Mouse (Mus musculus) fat pad, adult 2 months (tissue): ENCODE results near the gene Nr2c1.

Source experiments
- DNase-seq: peaks from one replicate; pipeline ENCODE4 v3.0.0-alpha.2; 2011; ENCODE audit warnings: low read depth, low spot score; ENCODE audit errors: extremely low read depth

The Nr2c1 gene

GRCm38 (mm10) chr10:94138890-94139482 lies 8.8 kb upstream of the Nr2c1 start:
- no peak for DNase-seq

GRCm38 (mm10) chr10:94140227-94140931 lies 7.4 kb upstream of the Nr2c1 start:
- no peak for DNase-seq

GRCm38 (mm10) chr10:94142427-94142826 lies 5.4 kb upstream of the Nr2c1 start:
- DNase-seq: no peak

GRCm38 (mm10) chr10:94144581-94144980 lies 3.2 kb upstream of the Nr2c1 start:
- DNase-seq: no peak

GRCm38 (mm10) chr10:94147391-94147755 lies 450 bp upstream of the Nr2c1 start:
- DNase-seq: no peak

- DNase-seq: no peak
Observed at GRCm38 (mm10) chr10:94151488-94151887, 3.7 kb downstream of the Nr2c1 start.

GRCm38 (mm10) chr10:94153841-94154240 lies 6.0 kb downstream of the Nr2c1 start:
- no peak for DNase-seq

- DNase-seq: no peak
Observed at GRCm38 (mm10) chr10:94158962-94159361, 11.1 kb downstream of the Nr2c1 start.

GRCm38 (mm10) chr10:94159406-94159805 lies 11.6 kb downstream of the Nr2c1 start:
- no peak for DNase-seq

- DNase-seq: no peak
Observed at GRCm38 (mm10) chr10:94161051-94161765, 13.4 kb downstream of the Nr2c1 start.

GRCm38 (mm10) chr10:94162031-94162430 lies 14.2 kb downstream of the Nr2c1 start:
- DNase-seq: no peak

GRCm38 (mm10) chr10:94164104-94164845 lies 16.5 kb downstream of the Nr2c1 start:
- no peak for DNase-seq

GRCm38 (mm10) chr10:94165426-94165825 lies 17.6 kb downstream of the Nr2c1 start:
- DNase-seq: no peak

GRCm38 (mm10) chr10:94167051-94167750 lies 19.4 kb downstream of the Nr2c1 start:
- DNase-seq: no peak

GRCm38 (mm10) chr10:94171440-94172130 lies 23.8 kb downstream of the Nr2c1 start:
- no peak for DNase-seq

GRCm38 (mm10) chr10:94172137-94172536 lies 24.3 kb downstream of the Nr2c1 start:
- DNase-seq: no peak

- DNase-seq: no peak
Observed at GRCm38 (mm10) chr10:94172706-94173105, 24.9 kb downstream of the Nr2c1 start.

GRCm38 (mm10) chr10:94174652-94175051 lies 26.8 kb downstream of the Nr2c1 start:
- no peak for DNase-seq

GRCm38 (mm10) chr10:94183199-94183598 lies 35.4 kb downstream of the Nr2c1 start:
- no peak for DNase-seq
